Mouse (Mus musculus) lung, postnatal 36 days (tissue): ENCODE measurements at regions not wholly inside any gene's neighbourhood (a gene's known extent, or its start where the extent isn't known, plus 50 kb on each side); places are given as distances from the start of the nearest gene placed in this dataset.
"Not testable (repeated sequence)": the region's sequence is repeated elsewhere in the genome, so short reads cannot be mapped to it uniquely, and the experiment has no call there.

Experiments used
- DNase-seq: peaks from one replicate; pipeline ENCODE4 v3.0.0; 2022; ENCODE audit warnings: mixed read lengths

GRCm38 (mm10) chr11:7705312-7705764 is 491.6 kb upstream of the Igfbp3 start:
- peak; percentile 39 for DNase-seq

GRCm38 (mm10) chr11:7697591-7697990 is 483.9 kb upstream of the Igfbp3 start:
- no peak for DNase-seq

DNA sequence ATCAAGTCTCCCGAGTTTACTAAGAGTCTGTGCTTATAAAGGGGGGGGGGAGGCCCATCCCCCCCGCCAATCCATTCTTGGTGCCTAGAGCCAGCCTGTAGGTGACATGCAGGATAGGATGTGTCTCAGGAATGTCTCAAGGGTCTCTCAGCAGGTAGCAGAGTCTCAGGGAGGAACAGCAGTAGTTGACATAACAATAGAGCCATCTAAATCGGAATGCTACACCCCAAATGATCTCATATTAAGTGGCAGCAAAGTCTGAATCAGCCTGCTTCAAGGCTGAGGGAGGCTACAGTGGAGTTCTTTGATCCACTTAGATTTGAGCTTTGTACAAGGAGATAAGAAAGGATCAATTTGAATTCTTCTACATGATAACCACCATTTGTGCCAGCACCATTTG is 476.0 kb upstream of the Igfbp3 start:
- not testable (repeated sequence) for DNase-seq

DNA sequence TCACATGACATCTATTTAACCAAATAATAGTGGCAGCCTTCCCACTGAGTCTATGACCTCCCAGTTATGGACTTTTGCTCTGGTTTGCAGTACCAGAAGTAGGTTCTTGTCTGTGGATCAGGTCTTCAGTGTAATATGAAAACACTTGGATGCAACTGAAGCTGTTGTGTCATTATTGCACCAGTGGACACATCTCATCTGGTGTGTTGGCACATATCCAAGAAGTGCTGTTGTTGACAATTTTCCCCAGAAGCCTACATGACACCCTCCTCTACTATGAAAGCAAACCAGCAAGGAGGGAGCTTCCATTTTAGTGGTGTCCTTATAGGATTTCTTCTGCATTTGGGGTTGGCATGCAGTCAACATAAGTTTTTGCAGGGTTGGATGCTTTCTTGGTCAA is 459.1 kb upstream of the Igfbp3 start:
- peak; percentile 38 for DNase-seq

- DNase-seq = no peak
Measured at GRCm38 (mm10) chr11:7630637-7631036, 416.9 kb upstream of the Igfbp3 start.

DNA sequence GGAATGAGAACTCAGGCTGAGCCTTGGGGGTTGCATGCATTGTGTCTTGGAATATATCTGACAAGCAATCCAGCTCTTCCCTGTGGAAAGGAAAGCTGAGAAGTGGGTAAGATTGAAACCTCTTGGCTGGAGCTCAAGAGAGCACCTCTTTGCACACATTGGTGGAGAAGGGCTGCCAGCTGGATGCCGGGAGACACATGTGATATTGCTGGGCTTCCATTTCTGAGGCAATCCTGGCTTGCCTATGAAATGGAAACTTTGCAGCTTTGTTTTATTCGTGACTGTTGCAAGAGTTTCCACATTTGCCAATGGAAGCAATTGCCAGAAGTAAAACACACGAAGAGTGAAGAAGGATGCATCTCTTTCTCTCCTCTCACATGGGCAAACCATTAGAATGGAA is 411.5 kb upstream of the Igfbp3 start:
- peak; percentile 17 for DNase-seq

DNA sequence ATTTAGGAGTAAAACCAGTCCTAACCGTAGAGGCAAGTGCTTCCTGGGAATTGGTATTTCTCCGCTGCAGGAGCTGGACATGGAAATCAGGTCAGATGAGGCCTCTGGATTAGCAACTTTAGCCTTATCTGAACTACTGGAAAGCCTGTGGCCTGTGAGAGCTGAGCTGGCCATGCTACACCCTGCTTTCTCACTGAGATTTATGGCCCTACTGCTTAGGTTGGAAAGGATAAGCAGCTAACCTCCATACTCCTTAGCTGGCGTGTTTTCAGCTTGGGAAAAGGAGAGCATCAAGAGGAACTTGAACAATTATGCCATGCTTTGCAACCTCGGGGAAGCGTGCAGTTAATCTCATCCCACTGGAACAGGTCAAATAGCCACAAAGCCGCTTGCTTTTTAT is 406.6 kb upstream of the Igfbp3 start:
- DNase-seq = no peak

DNA sequence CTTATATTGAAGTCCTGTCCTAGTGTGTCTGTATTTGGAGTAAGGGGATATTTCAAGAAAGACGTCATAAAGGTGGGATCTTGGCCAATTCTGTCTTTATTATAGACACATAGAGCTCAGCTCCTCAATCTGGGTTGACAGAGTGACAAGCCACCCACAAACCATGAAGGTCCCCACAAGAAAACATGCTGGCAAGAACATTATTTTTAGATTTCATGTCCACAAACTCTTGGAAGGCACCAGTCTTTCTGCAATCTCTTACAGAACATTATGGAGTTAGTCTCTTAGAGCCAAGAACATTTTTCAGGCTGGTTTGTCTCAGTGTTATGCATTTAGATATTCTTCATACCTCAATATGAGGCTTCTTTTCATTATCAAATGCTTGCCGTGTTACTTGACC is 397.0 kb upstream of the Igfbp3 start:
- DNase-seq = no peak

DNA sequence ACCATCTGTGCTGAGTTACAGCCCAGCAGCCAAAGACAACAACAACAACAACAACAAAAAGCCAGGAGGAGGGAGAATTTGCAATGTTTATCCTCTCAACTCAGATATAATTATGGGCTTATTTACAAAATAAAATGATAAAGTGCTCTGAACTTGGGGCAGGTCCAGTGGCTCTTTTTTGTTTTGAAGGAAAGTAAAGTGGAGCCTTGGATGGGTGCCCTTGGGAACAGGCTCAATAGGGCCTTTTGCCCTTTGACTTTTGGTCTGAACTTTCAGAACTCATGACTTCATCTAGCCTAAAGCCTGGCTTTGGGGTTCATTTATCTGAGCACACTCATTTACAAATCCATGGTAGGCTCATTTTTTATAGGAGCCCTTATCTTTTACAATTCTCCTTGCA is 396.2 kb upstream of the Igfbp3 start:
- DNase-seq = peak; percentile 8

GRCm38 (mm10) chr11:7606652-7607051 is 392.9 kb upstream of the Igfbp3 start:
- DNase-seq = no peak

DNA sequence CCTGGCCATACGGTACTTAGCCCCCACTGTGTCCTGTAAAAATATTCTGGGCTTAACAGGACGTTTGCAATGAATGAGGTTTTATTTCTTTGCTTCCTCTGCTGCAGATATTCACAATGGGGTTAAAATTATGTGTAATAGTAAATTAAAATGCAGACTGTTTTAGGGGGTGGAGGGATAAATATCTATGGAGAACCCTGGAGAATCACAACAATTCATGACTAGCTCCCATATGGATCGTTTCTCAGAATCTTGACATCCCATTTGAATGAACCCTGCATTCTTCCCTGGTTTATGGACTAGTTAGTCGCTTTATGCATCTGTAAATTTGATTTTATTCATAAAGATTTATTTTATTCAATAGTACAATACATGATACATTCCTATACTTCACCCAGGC is 378.3 kb upstream of the Igfbp3 start:
- no peak for DNase-seq

DNA sequence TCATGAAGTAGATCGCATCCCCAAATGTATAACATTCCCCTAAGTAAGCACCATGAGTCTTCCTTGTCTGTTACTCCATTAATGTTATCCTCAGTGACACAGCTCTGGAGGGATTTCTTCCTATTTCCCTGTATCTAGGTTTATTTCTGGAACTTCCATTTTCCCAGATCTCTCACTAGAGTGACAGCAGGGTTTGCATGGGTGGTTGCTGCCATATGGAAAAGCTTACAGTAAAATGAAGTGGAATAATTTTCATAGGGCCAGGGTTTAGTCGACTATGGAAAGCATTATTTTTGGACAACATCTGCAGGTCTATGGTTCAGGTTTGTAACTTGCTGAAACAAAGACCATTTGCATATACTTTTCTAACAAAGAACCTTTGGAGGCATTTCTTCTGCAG is 369.6 kb upstream of the Igfbp3 start:
- no peak for DNase-seq

- no peak for DNase-seq
Measured at GRCm38 (mm10) chr11:7568484-7568883, 354.8 kb upstream of the Igfbp3 start.

- no peak for DNase-seq
Measured at GRCm38 (mm10) chr11:7562029-7562428, 348.3 kb upstream of the Igfbp3 start.

- no peak for DNase-seq
Measured at GRCm38 (mm10) chr11:7561437-7561836, 347.7 kb upstream of the Igfbp3 start.

- peak; percentile 26 for DNase-seq
Measured at GRCm38 (mm10) chr11:7555613-7556274, 342.0 kb upstream of the Igfbp3 start.

DNA sequence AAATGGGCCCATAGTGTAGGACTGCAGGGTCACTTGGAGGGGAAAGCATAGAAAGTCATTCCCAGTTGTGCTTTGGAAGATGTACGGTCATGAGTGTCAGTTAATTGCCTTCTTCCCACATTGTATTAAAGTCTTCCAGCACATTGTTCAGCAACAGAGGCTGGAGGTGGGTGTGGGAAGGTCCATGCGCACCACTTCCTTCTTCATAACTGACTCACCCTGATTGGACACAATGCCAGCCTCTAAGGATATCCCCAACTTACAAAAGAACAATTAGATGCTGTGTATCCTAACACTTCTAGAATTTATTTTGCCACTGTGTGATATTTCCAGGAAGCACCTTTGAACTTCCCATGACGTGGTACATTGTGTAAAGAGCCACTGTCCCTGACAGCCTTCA is 338.4 kb upstream of the Igfbp3 start:
- DNase-seq = no peak

DNA sequence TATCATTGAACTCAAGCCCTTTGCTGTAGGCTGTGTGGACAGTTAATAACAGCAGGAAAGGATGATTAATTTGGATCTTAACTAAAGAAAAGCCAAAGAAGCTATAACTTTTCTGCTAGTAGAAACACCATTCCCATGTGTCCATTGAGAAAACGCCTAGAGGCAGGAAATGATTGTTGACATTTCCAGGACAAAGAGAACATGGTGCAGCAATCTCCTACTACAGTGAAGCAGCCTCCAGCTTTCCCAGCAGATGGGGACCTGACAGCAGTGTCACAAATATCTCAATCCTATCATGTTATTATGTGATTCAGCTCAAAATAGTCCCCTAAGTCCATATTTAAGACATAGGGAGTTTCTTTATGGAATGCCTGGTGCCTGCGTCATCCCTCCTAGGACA is 334.1 kb upstream of the Igfbp3 start:
- DNase-seq = no peak

DNA sequence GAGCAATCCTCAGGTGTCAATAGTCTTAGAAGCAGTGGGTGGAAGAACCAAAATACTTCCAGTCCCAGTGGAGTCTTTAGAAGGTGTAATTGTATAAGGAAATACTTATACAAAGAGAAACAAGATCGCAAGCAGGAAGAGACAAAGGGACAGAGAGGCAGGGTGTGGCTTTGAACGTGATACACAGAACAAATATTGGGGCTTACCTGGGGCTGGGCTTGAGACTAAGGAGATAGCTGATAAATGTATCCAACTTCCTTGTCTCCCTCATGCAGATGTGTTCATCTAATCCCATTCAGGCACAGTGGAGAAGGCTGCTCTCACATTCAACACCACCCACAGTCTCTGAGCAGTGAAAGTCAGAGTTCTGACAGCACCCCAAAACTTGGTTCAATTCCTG is 331.9 kb upstream of the Igfbp3 start:
- no peak for DNase-seq

- no peak for DNase-seq
Measured at GRCm38 (mm10) chr11:7534590-7534989, 320.9 kb upstream of the Igfbp3 start.

DNA sequence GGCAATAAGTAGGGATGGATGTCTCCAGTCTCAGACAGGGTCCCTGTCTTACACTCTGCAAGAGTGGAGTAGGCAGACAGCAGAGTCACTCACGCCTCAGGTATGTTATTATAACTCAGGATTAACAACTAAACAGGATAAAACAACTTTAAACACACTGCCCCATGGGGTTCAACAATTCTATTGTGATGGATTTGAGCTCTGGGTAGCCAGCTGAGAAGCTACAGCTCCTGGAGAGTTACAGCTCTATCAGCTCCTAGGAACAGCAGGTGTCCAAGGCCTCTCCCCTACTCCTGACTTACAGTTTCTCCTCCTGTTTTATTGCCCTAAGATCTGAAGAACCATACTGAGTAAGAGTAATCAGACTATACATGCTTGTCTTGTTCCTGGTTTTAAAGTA is 319.6 kb upstream of the Igfbp3 start:
- no peak for DNase-seq

GRCm38 (mm10) chr11:7531847-7532246 is 318.1 kb upstream of the Igfbp3 start:
- DNase-seq = no peak

DNA sequence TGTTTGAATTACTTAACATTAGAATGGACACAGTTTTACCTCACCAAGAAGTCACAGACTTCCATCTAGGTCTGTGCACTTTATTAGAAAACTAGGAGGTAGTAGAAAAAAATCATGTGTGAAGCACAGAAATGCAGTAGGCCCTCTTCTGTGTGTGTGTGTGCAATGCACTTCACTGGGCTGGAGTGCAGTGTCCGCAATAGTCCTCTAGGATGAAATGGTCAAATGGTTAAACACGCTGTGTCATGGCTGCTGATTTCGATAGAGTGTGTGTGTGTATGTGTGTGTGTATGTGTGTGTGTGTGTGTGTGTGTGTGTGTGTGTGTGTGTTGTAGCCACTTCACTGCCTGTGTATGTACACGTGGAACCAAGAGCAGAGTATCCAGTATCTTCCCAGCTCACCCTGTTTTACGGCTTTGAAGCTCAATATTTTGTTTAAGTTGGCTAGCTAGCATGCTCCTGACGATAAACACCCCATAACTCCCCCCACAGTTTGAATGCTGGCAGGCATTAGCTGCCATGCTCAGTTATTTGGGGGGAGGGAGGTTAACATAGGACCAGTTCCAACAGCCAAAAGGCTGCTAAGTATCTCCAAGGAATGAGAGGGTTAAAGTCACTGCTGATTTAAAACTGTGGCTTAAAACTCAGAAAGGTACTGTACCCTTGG is 316.9 kb upstream of the Igfbp3 start:
- DNase-seq = no peak

- no peak for DNase-seq
Measured at GRCm38 (mm10) chr11:7519556-7519955, 305.8 kb upstream of the Igfbp3 start.

DNA sequence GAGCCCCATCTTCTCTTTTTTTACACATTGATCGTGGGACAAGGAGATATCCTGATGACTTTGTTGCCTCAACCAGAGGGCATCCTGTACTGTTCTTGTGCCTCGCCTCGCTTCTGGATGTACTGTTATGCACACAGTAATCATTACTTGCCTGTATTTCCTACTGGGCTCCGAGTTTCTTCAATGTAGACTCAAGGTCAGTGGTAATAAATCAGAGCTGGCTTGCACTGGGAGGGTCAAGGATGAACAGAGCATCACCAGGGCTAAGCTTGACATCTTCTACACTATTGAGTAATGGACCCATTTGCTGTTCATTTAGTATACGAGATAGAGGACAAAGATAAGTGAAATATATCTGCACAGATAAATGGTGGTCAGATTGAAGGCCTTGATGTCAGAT is 295.1 kb upstream of the Igfbp3 start:
- DNase-seq = no peak
